Mouse (Mus musculus) liver, embryonic 11.5 days (tissue): ENCODE measurements around the gene Hivep3. TPM values are rescaled to one million over a fixed set of nuclear protein-coding genes. Genes with fewer than 3 reads are reported as not detected.

Experiments
- ATAC-seq: fragments of 200-750 bp; cut with Nextera tagmentation; replicated peaks from 2 replicates; pipeline ENCODE4 v1.8.0; 2017; ENCODE audit warnings: moderate number of reproducible peaks, mild to moderate bottlenecking, moderate TSS enrichment, moderate library complexity; ENCODE audit not compliant: low FRiP score
- DNase-seq: peaks from one replicate; pipeline ENCODE4 v3.0.0-alpha.2; 2017; ENCODE audit warnings: low spot score
- H3K27ac ChIP-seq: fragments of 300-500 bp; sonication (generic); 2 replicates; pipeline ENCODE4 v1.5.1; 2014; ENCODE audit warnings: mild to moderate bottlenecking, low read depth, low read length, control low read depth
- H3K27me3 ChIP-seq: fragments of 300-500 bp; sonication (generic); replicated peaks from 2 replicates; pipeline ENCODE4 v1.6.1; 2014; ENCODE audit warnings: low read length, mixed read lengths; ENCODE audit not compliant: control insufficient read depth, insufficient read depth
- H3K36me3 ChIP-seq: fragments of 300-500 bp; sonication (generic); 2 replicates; pipeline ENCODE4 v1.6.1; 2014; ENCODE audit warnings: mild to moderate bottlenecking, low read length, moderate library complexity, mixed read lengths; ENCODE audit not compliant: control insufficient read depth, insufficient read depth
- H3K4me1 ChIP-seq: fragments of 300-500 bp; sonication (generic); replicated peaks from 2 replicates; pipeline ENCODE4 v1.6.1; 2014; ENCODE audit warnings: low read length, mixed read lengths; ENCODE audit not compliant: control insufficient read depth, insufficient read depth
- H3K4me2 ChIP-seq: fragments of 300-500 bp; sonication (generic); 2 replicates; pipeline ENCODE4 v1.6.1; 2014; ENCODE audit warnings: mild to moderate bottlenecking, control low read depth, moderate library complexity
- H3K4me3 ChIP-seq: fragments of 300-500 bp; sonication (generic); 2 replicates; pipeline ENCODE4 v1.5.1; 2014; ENCODE audit warnings: low read depth, low read length, control low read depth
- H3K9ac ChIP-seq: fragments of 300-500 bp; sonication (generic); 2 replicates; pipeline ENCODE4 v1.6.1; 2014; ENCODE audit warnings: low read depth, low read length, control low read depth
- H3K9me3 ChIP-seq: fragments of 300-500 bp; sonication (generic); 2 replicates; pipeline ENCODE4 v1.6.1; 2016; ENCODE audit warnings: low read length, inconsistent platforms, mixed read lengths; ENCODE audit not compliant: control insufficient read depth
- WGBS: fragments of 180-500 bp; shearing (Covaris S2); extraction: QIAGEN DNeasy Blood & Tissue Kit; methylation state at CpG from one replicate; pipeline ENCODE4 v1.1.7; 2014; 5-methylcytosine and 5-hydroxymethylcytosine counted together
- polyA plus RNA-seq: library from polyadenylated mRNA; unstranded; fragments of >200 nt; fragmentation: Nextera tagmentation; extraction: Ambion mirVana; gene quantifications from 2 replicates; pipeline ENCODE4 v1.2.1, GENCODE M21; 2014

Hivep3 gene
- polyA plus RNA-seq, 1 experiment from 2014 or later, result 2.7 TPM

DNA sequence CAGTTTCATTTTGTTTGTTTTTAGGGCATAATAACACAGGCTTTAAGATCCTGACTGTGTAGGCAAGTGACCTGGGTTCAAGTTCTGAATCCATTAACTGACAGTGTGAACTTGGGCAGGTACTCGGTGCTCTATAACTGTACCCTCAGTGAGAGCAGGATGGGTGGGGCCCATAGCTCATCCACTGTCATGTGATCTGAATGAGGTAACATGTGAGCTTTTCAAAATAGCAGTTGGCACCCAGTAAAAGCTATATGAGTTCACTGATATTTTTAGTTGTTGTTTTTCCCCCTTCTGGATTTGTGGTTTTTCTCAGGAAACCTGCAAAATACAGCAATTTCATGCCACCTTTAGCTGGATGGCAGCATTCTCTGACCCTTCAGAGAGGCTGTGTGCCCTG is 382.7 kb downstream of the Hivep3 start:
- Histone ChIP-seq H3K36me3 (no peaks in the 10 kb centered on the region), H3K9ac (no peak overlapping the region), H3K27ac (no peak overlapping the region), H3K27me3 (no peaks in the 10 kb centered on the region), H3K4me2 (no peak overlapping the region), H3K9me3 (no peaks in the 10 kb centered on the region), H3K4me1 (no peaks in the 10 kb centered on the region), H3K4me3 (no peak overlapping the region)
- ATAC-seq (no peak), DNase-seq (no peak)
- WGBS, result 75% methylated on average over 1 of the region's 1 CpGs

DNA sequence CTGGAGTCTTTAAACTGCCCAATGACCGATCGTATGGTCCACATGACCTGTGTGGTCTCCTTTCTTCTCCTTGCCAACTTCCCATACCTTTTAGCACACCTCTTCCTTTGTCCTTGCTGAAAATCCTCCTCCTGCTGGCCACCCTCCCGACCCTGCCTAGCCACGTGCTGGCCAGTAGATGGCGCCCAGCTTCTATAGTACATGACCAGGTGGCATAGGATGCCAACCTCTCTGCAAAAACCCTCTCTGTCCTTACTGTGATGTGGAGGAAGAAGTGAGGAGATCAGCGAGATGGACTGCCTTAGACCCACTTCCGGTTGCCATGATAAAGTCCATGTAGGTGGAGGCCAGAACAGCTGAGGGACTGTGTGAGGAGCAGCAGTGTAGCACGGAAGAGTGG is 386.7 kb downstream of the Hivep3 start:
- no peak overlapping the region for H3K9ac ChIP-seq
- H3K4me3 ChIP-seq, result no peak overlapping the region
- H3K27ac ChIP-seq, result no peak overlapping the region
- DNase-seq (no peak), ATAC-seq (no peak; the same call in 1 of the 2 replicates)
- no peaks in the 10 kb centered on the region for H3K9me3 ChIP-seq
- no peak overlapping the region for H3K4me2 ChIP-seq
- no peaks in the 10 kb centered on the region for H3K4me1 ChIP-seq
- WGBS, result 28% methylated on average over 8 of the region's 8 CpGs
- no peaks in the 10 kb centered on the region for H3K27me3 ChIP-seq
- H3K36me3 ChIP-seq, result no peaks in the 10 kb centered on the region

DNA sequence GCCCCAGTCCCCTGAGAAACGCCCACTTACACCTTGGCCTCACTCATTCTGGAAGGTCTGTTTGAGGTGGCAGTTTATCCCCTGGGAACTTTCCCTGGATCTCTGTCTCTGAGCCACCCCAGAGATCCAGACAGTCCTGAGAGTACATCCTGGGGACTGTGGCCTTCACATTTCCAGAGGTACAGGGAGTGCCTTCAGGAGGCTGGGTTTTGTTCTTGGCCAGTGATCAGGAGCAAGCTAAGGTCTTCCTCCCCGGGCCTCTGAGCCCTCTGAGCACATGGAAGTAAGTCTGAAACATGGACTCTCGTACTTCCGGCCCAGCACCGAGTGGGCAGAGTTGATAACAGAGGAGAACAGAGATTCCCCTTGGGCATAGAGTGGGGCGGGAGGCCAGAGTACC is 391.1 kb downstream of the Hivep3 start:
- no peak overlapping the region for H3K4me2 ChIP-seq
- H3K9ac ChIP-seq, result no peak overlapping the region
- H3K27ac ChIP-seq, result no peak overlapping the region
- no peaks in the 10 kb centered on the region for H3K36me3 ChIP-seq
- 64% methylated on average over 6 of the region's 6 CpGs for WGBS
- no peaks in the 10 kb centered on the region for H3K9me3 ChIP-seq
- DNase-seq, result no peak
- no peak for ATAC-seq
- H3K4me1 ChIP-seq, result no peaks in the 10 kb centered on the region
- no peak overlapping the region for H3K4me3 ChIP-seq
- no peaks in the 10 kb centered on the region for H3K27me3 ChIP-seq

DNA sequence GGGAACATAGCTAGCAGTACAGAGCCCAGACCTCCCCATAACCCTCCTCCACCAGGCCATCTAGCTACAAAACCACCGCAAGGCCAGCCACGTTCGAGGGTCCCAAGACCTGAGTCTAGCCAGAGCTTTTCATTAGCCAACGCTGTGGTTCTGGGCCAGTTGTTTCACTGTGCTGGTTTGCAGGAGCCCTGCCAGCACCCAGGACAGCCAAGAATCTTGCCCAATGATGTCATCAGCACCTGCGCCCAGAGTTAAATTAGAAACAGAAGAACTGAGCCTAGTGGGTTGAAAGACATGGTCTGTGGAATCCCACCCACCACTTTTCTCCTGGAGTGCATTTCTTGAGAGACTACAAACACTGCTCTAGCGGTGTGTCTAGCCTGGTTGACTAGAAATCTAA is 392.5 kb downstream of the Hivep3 start:
- Histone ChIP-seq H3K9ac (no peak overlapping the region), H3K36me3 (no peaks in the 10 kb centered on the region), H3K9me3 (no peaks in the 10 kb centered on the region), H3K27me3 (no peaks in the 10 kb centered on the region), H3K4me2 (no peak overlapping the region), H3K4me3 (no peak overlapping the region), H3K27ac (no peak overlapping the region), H3K4me1 (no peaks in the 10 kb centered on the region)
- WGBS, result 86% methylated on average over 6 of the region's 6 CpGs
- ATAC-seq (no peak), DNase-seq (no peak)

DNA sequence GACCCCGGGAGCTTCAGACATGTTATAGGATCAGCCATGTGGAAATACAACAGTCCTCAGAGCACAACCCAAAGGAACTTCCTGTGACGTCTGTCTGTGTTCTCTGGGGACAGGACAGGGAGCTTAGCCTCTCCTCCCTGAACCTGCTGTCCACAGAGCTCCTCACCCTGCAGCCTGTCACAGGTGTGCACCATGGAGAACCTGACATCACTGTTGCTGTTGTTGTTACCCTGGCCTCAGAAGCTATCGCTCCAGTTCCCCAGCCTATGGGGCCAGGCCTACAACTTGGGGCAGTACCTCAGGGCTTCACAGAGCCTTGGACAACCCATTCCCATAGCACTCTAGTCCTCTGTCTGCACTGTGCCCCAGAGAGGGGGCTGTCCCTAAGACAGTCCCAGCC is 393.7 kb downstream of the Hivep3 start:
- DNase-seq (no peak), ATAC-seq (no peak)
- no peak overlapping the region for H3K9ac ChIP-seq
- H3K27ac ChIP-seq, result no peak overlapping the region
- no peak overlapping the region for H3K4me2 ChIP-seq
- 80% methylated on average over 3 of the region's 3 CpGs for WGBS
- H3K9me3 ChIP-seq, result no peaks in the 10 kb centered on the region
- H3K27me3 ChIP-seq, result no peaks in the 10 kb centered on the region
- no peak overlapping the region for H3K4me3 ChIP-seq
- H3K4me1 ChIP-seq, result no peaks in the 10 kb centered on the region
- H3K36me3 ChIP-seq, result no peaks in the 10 kb centered on the region

DNA sequence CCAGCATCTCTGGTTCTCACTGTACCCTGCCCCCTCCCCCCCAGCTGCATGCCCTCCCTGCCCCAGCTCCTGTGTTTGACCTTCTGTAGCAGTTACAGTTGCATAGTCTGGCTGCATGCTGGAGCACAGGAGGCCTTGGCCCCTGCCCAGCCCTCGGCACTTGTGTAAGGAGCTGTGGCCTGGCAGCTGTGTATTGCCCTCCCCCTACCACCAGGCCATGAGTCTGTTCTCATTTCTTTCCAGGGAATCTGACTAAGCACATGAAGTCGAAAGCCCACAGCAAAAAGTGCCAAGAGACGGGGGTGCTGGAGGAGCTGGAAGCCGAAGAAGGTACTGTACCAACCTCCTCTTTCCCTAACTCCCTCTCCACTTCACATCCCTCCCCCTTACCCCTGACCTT is 394.4 kb downstream of the Hivep3 start:
- ATAC-seq (no peak), DNase-seq (no peak)
- H3K9me3 ChIP-seq, result no peaks in the 10 kb centered on the region
- H3K27me3 ChIP-seq, result no peaks in the 10 kb centered on the region
- H3K9ac ChIP-seq, result no peak overlapping the region
- 70% methylated on average over 4 of the region's 4 CpGs for WGBS
- no peak overlapping the region for H3K4me3 ChIP-seq
- no peak overlapping the region for H3K27ac ChIP-seq
- no peak overlapping the region for H3K4me2 ChIP-seq
- H3K36me3 ChIP-seq, result no peaks in the 10 kb centered on the region
- H3K4me1 ChIP-seq, result no peaks in the 10 kb centered on the region

DNA sequence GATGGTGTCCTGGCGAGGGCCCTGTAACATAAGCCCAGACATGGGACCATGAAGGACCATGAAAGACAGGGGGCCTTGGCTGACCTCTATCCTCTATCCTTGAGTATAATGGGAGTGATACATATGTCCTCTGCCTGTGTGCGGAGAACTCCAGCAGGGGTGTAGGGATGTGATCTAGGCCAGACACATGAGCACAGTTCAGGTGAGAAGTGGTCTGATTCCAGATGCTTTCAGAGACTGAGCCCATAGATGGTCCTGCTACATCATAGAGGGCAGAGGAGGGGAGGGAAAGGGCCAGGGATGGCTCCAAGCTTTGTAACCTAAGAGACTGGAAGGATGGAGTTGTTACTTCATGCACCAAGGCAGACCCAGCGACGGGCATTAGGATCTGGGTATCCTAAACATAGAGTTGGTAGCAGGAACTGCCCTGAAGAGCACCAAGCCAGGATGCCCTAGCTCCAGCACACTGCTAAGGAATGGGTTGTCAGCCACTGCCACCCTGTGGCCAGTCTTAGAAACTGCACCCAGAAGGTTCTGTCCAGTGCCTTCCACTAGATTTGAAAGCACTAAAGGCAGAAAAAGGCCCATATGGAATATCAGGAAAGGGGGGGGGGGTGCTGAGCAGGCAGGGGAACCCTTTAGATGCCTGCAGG is 395.8 kb downstream of the Hivep3 start:
- H3K9me3 ChIP-seq, result no peaks in the 10 kb centered on the region
- no peak for DNase-seq

DNA sequence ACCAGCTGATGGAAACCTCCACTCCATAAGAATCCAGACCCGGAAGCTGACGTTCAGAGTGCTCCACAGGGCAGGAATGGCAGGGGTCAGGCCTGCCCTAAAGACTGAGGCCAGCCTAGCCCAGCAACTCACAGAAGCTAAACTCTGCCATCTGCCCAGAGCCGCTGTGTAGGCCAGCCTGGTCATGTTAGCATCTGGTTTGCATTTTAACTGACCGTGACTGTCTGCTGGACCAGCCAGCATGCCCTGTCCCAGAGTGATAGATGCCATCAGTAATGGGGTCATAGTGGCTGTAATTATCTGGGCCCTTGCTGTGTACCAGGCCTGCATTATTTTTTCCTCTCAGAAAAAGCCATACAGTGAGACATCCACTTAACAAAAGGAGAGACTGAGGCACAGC is 397.3 kb downstream of the Hivep3 start:
- no peak for DNase-seq
- Histone ChIP-seq H3K4me2 (no peak overlapping the region), H3K36me3 (no peaks in the 10 kb centered on the region), H3K9ac (no peak overlapping the region), H3K27ac (no peak overlapping the region), H3K27me3 (no peaks in the 10 kb centered on the region), H3K9me3 (no peaks in the 10 kb centered on the region), H3K4me3 (no peak overlapping the region), H3K4me1 (no peaks in the 10 kb centered on the region)
- 69% methylated on average over 4 of the region's 4 CpGs for WGBS
- ATAC-seq, result no peak

More for the DNA sequence above, 395.8 kb downstream of the Hivep3 start:
- H3K4me2 ChIP-seq, result no peak overlapping the region
- no peaks in the 10 kb centered on the region for H3K36me3 ChIP-seq
- no peak overlapping the region for H3K9ac ChIP-seq
- H3K27me3 ChIP-seq, result no peaks in the 10 kb centered on the region
- H3K27ac ChIP-seq, result no peak overlapping the region
- H3K4me1 ChIP-seq, result no peaks in the 10 kb centered on the region
- no peak overlapping the region for H3K4me3 ChIP-seq
- ATAC-seq, result no peak; the same call in 1 of the 2 replicates
- 44% methylated on average over 4 of the region's 4 CpGs for WGBS

DNA sequence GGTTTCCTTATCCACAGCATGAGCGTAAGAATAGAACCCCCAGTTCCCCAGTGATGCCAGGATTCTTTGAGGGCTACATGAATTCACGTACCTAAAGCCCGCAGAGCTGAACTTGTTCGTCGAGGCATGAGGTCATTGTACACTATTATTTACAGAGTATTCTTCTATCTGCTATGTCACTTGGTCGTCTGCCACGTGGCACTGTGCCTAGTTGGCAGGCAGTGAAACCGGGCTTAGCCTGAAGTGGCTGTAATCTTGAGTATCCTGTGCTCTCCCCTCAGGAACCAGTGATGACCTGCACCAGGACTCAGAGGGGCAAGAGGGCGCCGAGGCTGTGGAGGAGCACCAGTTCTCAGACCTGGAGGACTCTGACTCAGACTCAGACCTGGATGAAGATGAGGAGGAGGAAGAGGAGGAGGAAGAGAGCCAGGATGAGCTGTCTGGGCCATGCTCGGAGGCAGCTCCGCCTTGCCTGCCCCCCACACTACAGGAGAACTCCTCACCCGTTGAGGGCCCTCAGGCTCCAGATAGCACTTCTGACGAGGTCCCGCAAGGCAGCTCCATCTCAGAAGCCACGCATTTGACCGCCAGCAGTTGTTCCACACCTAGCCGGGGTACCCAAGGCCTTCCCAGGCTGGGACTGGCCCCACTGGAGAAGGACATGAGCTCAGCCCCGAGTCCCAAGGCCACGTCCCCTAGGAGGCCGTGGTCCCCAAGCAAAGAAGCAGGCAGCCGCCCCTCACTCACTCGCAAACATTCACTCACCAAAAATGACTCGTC is 398.0 kb downstream of the Hivep3 start:
- ATAC-seq (no peak), DNase-seq (no peak)
- Histone ChIP-seq H3K36me3 (no peaks in the 10 kb centered on the region), H3K4me1 (no peaks in the 10 kb centered on the region), H3K9me3 (no peaks in the 10 kb centered on the region), H3K4me3 (no peak overlapping the region), H3K27ac (no peak overlapping the region), H3K9ac (no peak overlapping the region), H3K4me2 (no peak overlapping the region), H3K27me3 (no peaks in the 10 kb centered on the region)
- WGBS, result 77% methylated on average over 24 of the region's 24 CpGs
